Mouse (Mus musculus): ENCODE results near the gene Olfr1225. TPM values are rescaled to one million over a fixed set of nuclear protein-coding genes. Genes with fewer than 3 reads are reported as not detected.

Olfr1225 gene
- polyA plus RNA-seq, 1 experiment from 2014 or later = not detected

GRCm38 (mm10) chr2:89132954-89133353 lies 41.5 kb downstream of the Olfr1225 start, which contains the start of gene Olfr1222:
Gene Olfr1222 (minus strand): TSS chr2:89133054.
- Histone ChIP-seq H3K36me3 (ENCODE audit: control insufficient read depth, insufficient read depth) (no peaks in the 10 kb centered on the region), H3K4me1 (replicated peaks; ENCODE audit: control insufficient read depth, insufficient read depth, low read length) (no peaks in the 10 kb centered on the region), H3K27me3 (replicated peaks; ENCODE audit: control insufficient read depth, insufficient read depth, low read length) (no peaks in the 10 kb centered on the region), H3K4me3 (ENCODE audit: low read depth, low read length) (no peak within 1 kb of the TSS), H3K4me2 (replicated peaks; ENCODE audit: low read depth) (no peak within 1 kb of the TSS), H3K9ac (ENCODE audit: low read depth, low read length) (no peak within 1 kb of the TSS), H3K27ac (ENCODE audit: low read depth, low read length) (no peak within 1 kb of the TSS), H3K9me3 (ENCODE audit: control insufficient read depth) (no peaks in the 10 kb centered on the region)
- TF ChIP-seq CTCF (IDR thresholded peaks at IDR 0.05; ENCODE audit: low read depth) = no peak
- ATAC-seq = no peak
- WGBS = 49% methylated on average over 3 of the region's 3 CpGs

Other genes with a start within 250 kb of the Olfr1225 start
- not detected in 2 replicates for gene Olfr1211, start 236.6 kb downstream of the Olfr1225 start, polyA plus RNA-seq (2015; fragmentation: Nextera tagmentation; extraction: Ambion mirVana)
- gene Olfr1212, start 220.7 kb downstream of the Olfr1225 start, polyA plus RNA-seq (2015; fragmentation: Nextera tagmentation; extraction: Ambion mirVana) = not detected in 2 replicates
- not detected in 2 replicates for gene Gm13762, start 194.4 kb downstream of the Olfr1225 start, polyA plus RNA-seq (2015; fragmentation: Nextera tagmentation; extraction: Ambion mirVana)
- gene Olfr1214, start 182.0 kb downstream of the Olfr1225 start, polyA plus RNA-seq (2015; fragmentation: Nextera tagmentation; extraction: Ambion mirVana) = not detected in 2 replicates
- gene Olfr1215, start 167.7 kb downstream of the Olfr1225 start, polyA plus RNA-seq (2015; fragmentation: Nextera tagmentation; extraction: Ambion mirVana) = not detected in 2 replicates
- gene Olfr1216, start 156.3 kb downstream of the Olfr1225 start, polyA plus RNA-seq (2015; fragmentation: Nextera tagmentation; extraction: Ambion mirVana) = not detected in 2 replicates
- gene Olfr1217, start 142.6 kb downstream of the Olfr1225 start, polyA plus RNA-seq (2015; fragmentation: Nextera tagmentation; extraction: Ambion mirVana) = not detected in 2 replicates
- gene Olfr1218, start 113.5 kb downstream of the Olfr1225 start, polyA plus RNA-seq (2015; fragmentation: Nextera tagmentation; extraction: Ambion mirVana) = not detected in 2 replicates
- not detected in 2 replicates for gene Olfr1219, start 91.2 kb downstream of the Olfr1225 start, polyA plus RNA-seq (2015; fragmentation: Nextera tagmentation; extraction: Ambion mirVana)
- not detected in 2 replicates for gene Olfr1220, start 67.8 kb downstream of the Olfr1225 start, polyA plus RNA-seq (2015; fragmentation: Nextera tagmentation; extraction: Ambion mirVana)
- gene Olfr1221, start 57.4 kb downstream of the Olfr1225 start, polyA plus RNA-seq (2015; fragmentation: Nextera tagmentation; extraction: Ambion mirVana) = not detected in 2 replicates
- gene Olfr1222, start 41.6 kb downstream of the Olfr1225 start, polyA plus RNA-seq (2015; fragmentation: Nextera tagmentation; extraction: Ambion mirVana) = not detected in 2 replicates
- not detected in 2 replicates for gene Olfr1223, start 23.1 kb downstream of the Olfr1225 start, polyA plus RNA-seq (2015; fragmentation: Nextera tagmentation; extraction: Ambion mirVana)
- gene Olfr1224-ps1, start 10.6 kb downstream of the Olfr1225 start, polyA plus RNA-seq (2015; fragmentation: Nextera tagmentation; extraction: Ambion mirVana) = not detected in 2 replicates
- not detected in 2 replicates for gene Olfr1226, start 25.4 kb upstream of the Olfr1225 start, polyA plus RNA-seq (2015; fragmentation: Nextera tagmentation; extraction: Ambion mirVana)
- gene Olfr1228, start 79.4 kb upstream of the Olfr1225 start, polyA plus RNA-seq (2015; fragmentation: Nextera tagmentation; extraction: Ambion mirVana) = not detected in 2 replicates
- gene Olfr1229, start 113.3 kb upstream of the Olfr1225 start, polyA plus RNA-seq (2015; fragmentation: Nextera tagmentation; extraction: Ambion mirVana) = not detected in 2 replicates
- not detected in 2 replicates for gene Olfr1230, start 122.6 kb upstream of the Olfr1225 start, polyA plus RNA-seq (2015; fragmentation: Nextera tagmentation; extraction: Ambion mirVana)
- not detected in 2 replicates for gene Olfr1231, start 132.4 kb upstream of the Olfr1225 start, polyA plus RNA-seq (2015; fragmentation: Nextera tagmentation; extraction: Ambion mirVana)
- gene Olfr1232, start 155.0 kb upstream of the Olfr1225 start, polyA plus RNA-seq (2015; fragmentation: Nextera tagmentation; extraction: Ambion mirVana) = not detected in 2 replicates
- not detected in 2 replicates for gene Olfr1233, start 167.7 kb upstream of the Olfr1225 start, polyA plus RNA-seq (2015; fragmentation: Nextera tagmentation; extraction: Ambion mirVana)
- not detected in 2 replicates for gene Olfr1234, start 190.2 kb upstream of the Olfr1225 start, polyA plus RNA-seq (2015; fragmentation: Nextera tagmentation; extraction: Ambion mirVana)
- gene Olfr1238, start 235.0 kb upstream of the Olfr1225 start, polyA plus RNA-seq (2015; fragmentation: Nextera tagmentation; extraction: Ambion mirVana) = not detected in 2 replicates
- gene Olfr1239, start 245.7 kb upstream of the Olfr1225 start, polyA plus RNA-seq (2015; fragmentation: Nextera tagmentation; extraction: Ambion mirVana) = not detected in 2 replicates